Mouse (Mus musculus) activated CD4-positive, CD25-positive, alpha-beta regulatory T cell, adult 4 months (primary cell): ENCODE data around the gene Gm11168. TPM values are rescaled to one million over a fixed set of nuclear protein-coding genes. Genes with fewer than 3 reads are reported as not detected.
"Not testable (repeated sequence)": the region's sequence is repeated elsewhere in the genome, so short reads cannot be mapped to it uniquely, and the experiment has no call there.

Source experiments
- ATAC-seq: one replicate; pipeline ENCODE4 v1.8.0; 2017
- polyA plus RNA-seq, 2 experiments: library from polyadenylated mRNA; unstranded; fragments of 100-300 nt; shearing (Covaris generic); gene quantifications; one replicate each; pipeline ENCODE4 v1.2.1; 2017

Gm11168 gene
- 1 to 10 TPM in 1 of 2 experiments, not detected in 1; 1.2 TPM for polyA plus RNA-seq

GRCm38 (mm10) chr9:3002794-3003396 lies at the start of gene Gm11168:
Gene Gm11168 (plus strand): TSS chr9:3003346.
- not testable (repeated sequence) for ATAC-seq

GRCm38 (mm10) chr9:3000445-3000972 lies 2.6 kb upstream of the Gm11168 start, which contains the start of gene Gm10722:
Gene Gm10722 (plus strand): TSS chr9:3000922.
- ATAC-seq, result not testable (repeated sequence)

- not testable (repeated sequence) for ATAC-seq
Observed at GRCm38 (mm10) chr9:3001006-3001405, 2.1 kb upstream of the Gm11168 start.

- ATAC-seq, result peak; percentile 29
Observed at GRCm38 (mm10) chr9:3001948-3002659, 1.0 kb upstream of the Gm11168 start.

- ATAC-seq, result not testable (repeated sequence)
Observed at GRCm38 (mm10) chr9:3006179-3006578, 3.0 kb downstream of the Gm11168 start.

- peak; percentile 13 for ATAC-seq
Observed at GRCm38 (mm10) chr9:3006636-3007035, 3.5 kb downstream of the Gm11168 start.

GRCm38 (mm10) chr9:3007272-3007671 lies 4.1 kb downstream of the Gm11168 start:
- ATAC-seq, result not testable (repeated sequence)

GRCm38 (mm10) chr9:3009331-3009730 lies 6.2 kb downstream of the Gm11168 start:
- ATAC-seq, result peak; percentile 2

- ATAC-seq, result not testable (repeated sequence)
Observed at GRCm38 (mm10) chr9:3012054-3012621, 9.0 kb downstream of the Gm11168 start.

- ATAC-seq, result peak; percentile 32
Observed at GRCm38 (mm10) chr9:3012733-3013279, 9.7 kb downstream of the Gm11168 start, which contains the start of gene Gm10721. Gene Gm10721 (plus strand): TSS chr9:3013140.

- ATAC-seq, result not testable (repeated sequence)
Observed at GRCm38 (mm10) chr9:3015354-3015753, 12.2 kb downstream of the Gm11168 start, which contains the start of gene Gm10720. Gene Gm10720 (plus strand): TSS chr9:3015654.

GRCm38 (mm10) chr9:3015896-3016295 lies 12.8 kb downstream of the Gm11168 start:
- not testable (repeated sequence) for ATAC-seq

GRCm38 (mm10) chr9:3017108-3017507 lies 14.0 kb downstream of the Gm11168 start, which contains the start of gene Gm10719:
Gene Gm10719 (plus strand): TSS chr9:3017408.
- ATAC-seq, result not testable (repeated sequence)

- ATAC-seq, result not testable (repeated sequence)
Observed at GRCm38 (mm10) chr9:3018944-3019343, 15.8 kb downstream of the Gm11168 start.

GRCm38 (mm10) chr9:3019835-3020727 lies 16.9 kb downstream of the Gm11168 start:
- not testable (repeated sequence) for ATAC-seq

GRCm38 (mm10) chr9:3022316-3023008 lies 19.3 kb downstream of the Gm11168 start:
- not testable (repeated sequence) for ATAC-seq

- not testable (repeated sequence) for ATAC-seq
Observed at GRCm38 (mm10) chr9:3023312-3023984, 20.3 kb downstream of the Gm11168 start, which contains the start of gene Gm10718. Gene Gm10718 (plus strand): TSS chr9:3023547.

GRCm38 (mm10) chr9:3023985-3024648 lies 21.0 kb downstream of the Gm11168 start:
- not testable (repeated sequence) for ATAC-seq

GRCm38 (mm10) chr9:3024912-3025467 lies 21.8 kb downstream of the Gm11168 start, which contains the start of gene Gm10717:
Gene Gm10717 (plus strand): TSS chr9:3025417.
- ATAC-seq, result not testable (repeated sequence)
